Mouse (Mus musculus) ES-Bruce4 (cell line): ENCODE results near the gene Sox5. TPM values are rescaled to one million over a fixed set of nuclear protein-coding genes. Genes with fewer than 3 reads are reported as not detected.
A peak's percentile ranks its signal among the peaks of the same experiment; 100 is the strongest.

Experiments
- H3K27ac ChIP-seq: 2 replicates; pipeline ENCODE4 v1.5.1; 2012; ENCODE audit warnings: low read length, inconsistent platforms; ENCODE audit not compliant: insufficient read depth
- H3K27me3 ChIP-seq: 2 replicates; pipeline ENCODE4 v1.6.1; 2012; ENCODE audit warnings: mild to moderate bottlenecking, low read length, inconsistent platforms; ENCODE audit not compliant: control insufficient read depth, poor library complexity, insufficient read depth, severe bottlenecking
- H3K36me3 ChIP-seq: 2 replicates; pipeline ENCODE4 v1.6.1; 2012; ENCODE audit warnings: inconsistent platforms, mild to moderate bottlenecking, low read length, moderate library complexity; ENCODE audit not compliant: control insufficient read depth, poor library complexity, insufficient read depth, severe bottlenecking
- H3K4me1 ChIP-seq: one replicate; pipeline ENCODE4 v1.8.1; 2011; ENCODE audit warnings: low read length; ENCODE audit not compliant: control insufficient read depth, insufficient read depth
- H3K4me3 ChIP-seq: 2 replicates; pipeline ENCODE4 v1.5.1; 2011; ENCODE audit warnings: low read depth, mild to moderate bottlenecking, low read length
- H3K9ac ChIP-seq: 2 replicates; pipeline ENCODE4 v1.6.1; 2012; ENCODE audit warnings: low read depth, mild to moderate bottlenecking, inconsistent platforms; ENCODE audit not compliant: poor library complexity, severe bottlenecking
- H3K9me3 ChIP-seq: replicated peaks from 2 replicates; pipeline ENCODE4 v1.6.1; 2012; ENCODE audit warnings: mild to moderate bottlenecking, low read length, inconsistent platforms; ENCODE audit not compliant: control insufficient read depth, poor library complexity, insufficient read depth, severe bottlenecking
- CTCF ChIP-seq: IDR thresholded peaks from one replicate; pipeline ENCODE4 v1.8.1; 2011; ENCODE audit warnings: low read depth, low read length
- EP300 ChIP-seq: IDR thresholded peaks from 2 replicates; pipeline ENCODE4 v1.6.1; 2011; ENCODE audit warnings: low read depth, low read length; ENCODE audit not compliant: insufficient read depth
- POLR2A ChIP-seq: IDR thresholded peaks from one replicate; pipeline ENCODE4 v1.8.1; 2011; ENCODE audit warnings: low read length; ENCODE audit not compliant: insufficient read depth
- polyA plus RNA-seq: library from polyadenylated mRNA; stranded (reverse); fragments of >200 nt; gene quantifications from 2 replicates; pipeline ENCODE4 v1.2.4, GENCODE M21; 2011; ENCODE audit warnings: low read depth; ENCODE audit not compliant: missing spikeins, insufficient read depth, insufficient read length

Gene Sox5
- polyA plus RNA-seq, 1 experiment = not detected

DNA sequence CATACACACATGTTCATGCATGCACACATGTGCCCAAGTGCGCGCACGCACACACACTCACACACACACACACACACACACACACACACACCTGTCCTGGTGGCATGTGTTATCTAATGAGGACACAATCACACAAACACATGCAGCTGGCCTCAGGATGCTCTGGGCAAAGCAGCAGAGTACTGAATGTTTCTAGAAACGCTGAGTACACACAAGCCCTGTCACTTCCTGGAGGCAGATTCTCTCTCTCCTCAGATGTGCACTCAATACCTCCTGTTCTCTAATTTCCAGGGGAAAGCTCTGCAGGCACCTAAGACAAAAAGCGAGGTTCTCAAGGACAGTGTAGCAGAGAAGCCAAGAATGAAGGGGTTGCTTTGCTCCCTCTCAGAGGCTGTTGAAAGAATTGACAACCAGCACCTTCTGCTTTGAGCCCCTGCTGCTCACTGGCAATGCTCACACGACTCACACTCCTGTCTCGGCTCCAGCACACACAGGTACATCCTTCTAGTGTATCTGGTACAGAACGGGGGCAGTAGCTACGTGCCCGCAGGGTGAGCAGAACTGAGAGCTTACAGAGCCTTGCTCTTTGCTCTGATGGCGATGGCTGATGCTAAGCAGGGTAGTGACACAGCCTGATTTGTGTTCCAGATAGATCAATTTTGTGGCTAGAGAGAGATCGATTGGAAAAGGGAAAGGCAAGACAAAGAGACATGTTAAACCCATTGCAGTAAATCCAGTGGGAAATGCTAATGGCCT, 833.0 kb downstream of the Sox5 start:
- H3K9me3 ChIP-seq = no peaks in the 10 kb centered on the region
- no peaks in the 10 kb centered on the region for H3K27me3 ChIP-seq
- H3K4me1 ChIP-seq = no peaks in the 10 kb centered on the region
- no peak overlapping the region for H3K4me3 ChIP-seq
- H3K27ac ChIP-seq = no peak overlapping the region
- H3K36me3 ChIP-seq = no peaks in the 10 kb centered on the region
- H3K9ac ChIP-seq = no peak overlapping the region
- TF ChIP-seq POLR2A (no peak), EP300 (no peak), CTCF (no peak)

- Histone ChIP-seq H3K36me3 (no peaks in the 10 kb centered on the region), H3K27ac (no peak overlapping the region), H3K9me3 (no peaks in the 10 kb centered on the region), H3K27me3 (no peaks in the 10 kb centered on the region), H3K9ac (no peak overlapping the region), H3K4me1 (no peaks in the 10 kb centered on the region), H3K4me3 (no peak overlapping the region)
- no peak for TF ChIP-seq CTCF
- no peak for TF ChIP-seq POLR2A
- TF ChIP-seq EP300 = no peak
Measured at GRCm38 (mm10) chr6:143948071-143948470, 833.7 kb downstream of the Sox5 start.

DNA sequence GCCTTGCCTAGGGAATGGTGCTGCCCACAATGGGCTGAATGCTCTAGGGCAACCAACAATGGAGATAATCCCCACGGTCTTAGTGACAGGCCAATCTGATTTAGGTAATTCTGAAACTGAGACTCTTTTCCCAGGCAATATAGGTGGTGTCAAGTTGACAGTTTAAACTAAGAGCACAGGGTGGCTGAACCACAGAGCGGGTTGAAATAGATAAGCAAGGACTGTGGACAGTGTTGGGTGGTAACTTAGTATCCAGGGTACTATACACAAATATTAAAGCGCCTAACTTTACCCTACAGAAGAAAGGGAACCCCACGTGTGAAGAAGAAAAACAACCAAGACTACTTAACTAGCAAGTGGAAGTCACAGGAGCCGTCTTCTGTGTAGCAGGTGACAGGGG, 838.7 kb downstream of the Sox5 start:
- Histone ChIP-seq H3K9ac (no peak overlapping the region), H3K27ac (no peak overlapping the region), H3K27me3 (no peaks in the 10 kb centered on the region), H3K4me3 (no peak overlapping the region), H3K36me3 (no peaks in the 10 kb centered on the region), H3K9me3 (no peaks in the 10 kb centered on the region), H3K4me1 (no peaks in the 10 kb centered on the region)
- TF ChIP-seq CTCF = no peak
- TF ChIP-seq EP300 = no peak
- no peak for TF ChIP-seq POLR2A

GRCm38 (mm10) chr6:143941291-143941785, 840.4 kb downstream of the Sox5 start:
- H3K4me1 ChIP-seq = no peaks in the 10 kb centered on the region
- no peaks in the 10 kb centered on the region for H3K27me3 ChIP-seq
- no peaks in the 10 kb centered on the region for H3K9me3 ChIP-seq
- TF ChIP-seq CTCF = no peak
- TF ChIP-seq EP300 = 0 out of 2 replicates have a peak, but pooled peaks have one; percentile 46
- TF ChIP-seq POLR2A = no peak
- no peak overlapping the region for H3K9ac ChIP-seq
- no peak overlapping the region for H3K4me3 ChIP-seq
- H3K36me3 ChIP-seq = no peaks in the 10 kb centered on the region
- no peak overlapping the region for H3K27ac ChIP-seq

- Histone ChIP-seq H3K9ac (no peak overlapping the region), H3K27ac (no peak overlapping the region), H3K9me3 (no peaks in the 10 kb centered on the region), H3K36me3 (no peaks in the 10 kb centered on the region), H3K27me3 (no peaks in the 10 kb centered on the region; the same call in 1 of the 2 replicates), H3K4me3 (no peak overlapping the region), H3K4me1 (no peaks in the 10 kb centered on the region)
- TF ChIP-seq CTCF (no peak), POLR2A (no peak)
Measured at GRCm38 (mm10) chr6:143923146-143923545, 858.6 kb downstream of the Sox5 start.

DNA sequence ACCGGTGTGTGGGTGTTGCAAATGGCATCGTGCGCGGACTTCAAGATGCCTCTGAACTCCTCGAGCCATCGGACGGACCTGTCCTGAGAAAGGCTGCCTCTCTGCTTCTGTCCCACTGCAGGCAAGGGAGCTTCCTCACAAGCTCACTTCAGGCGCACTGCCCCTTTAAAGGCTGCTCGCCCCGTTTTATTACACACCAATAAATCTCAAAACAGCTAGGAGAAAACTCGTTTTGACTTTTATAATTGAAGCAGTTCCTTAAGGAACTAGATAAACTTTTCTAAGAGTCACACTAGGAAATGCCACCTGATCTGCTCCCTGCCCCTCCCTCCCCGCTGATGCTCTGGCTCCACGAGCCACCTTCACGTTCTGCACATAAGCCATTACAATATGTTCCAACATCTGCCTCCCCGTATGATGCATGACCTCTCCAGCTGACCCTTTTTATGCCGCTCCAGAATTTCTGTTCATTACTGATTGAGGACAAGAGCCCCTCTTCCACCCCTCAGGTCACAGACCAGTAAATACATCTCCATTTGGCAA, 863.3 kb downstream of the Sox5 start:
- Histone ChIP-seq H3K27ac (no peak overlapping the region), H3K27me3 (no peaks in the 10 kb centered on the region), H3K36me3 (no peaks in the 10 kb centered on the region), H3K4me1 (no peaks in the 10 kb centered on the region), H3K9ac (no peak overlapping the region), H3K4me3 (no peak overlapping the region), H3K9me3 (no peaks in the 10 kb centered on the region)
- no peak for TF ChIP-seq POLR2A
- no peak for TF ChIP-seq CTCF
- no peak for TF ChIP-seq EP300
